ENCODE assay signal across 35 mouse cellular contexts in the genomic region with DNA sequence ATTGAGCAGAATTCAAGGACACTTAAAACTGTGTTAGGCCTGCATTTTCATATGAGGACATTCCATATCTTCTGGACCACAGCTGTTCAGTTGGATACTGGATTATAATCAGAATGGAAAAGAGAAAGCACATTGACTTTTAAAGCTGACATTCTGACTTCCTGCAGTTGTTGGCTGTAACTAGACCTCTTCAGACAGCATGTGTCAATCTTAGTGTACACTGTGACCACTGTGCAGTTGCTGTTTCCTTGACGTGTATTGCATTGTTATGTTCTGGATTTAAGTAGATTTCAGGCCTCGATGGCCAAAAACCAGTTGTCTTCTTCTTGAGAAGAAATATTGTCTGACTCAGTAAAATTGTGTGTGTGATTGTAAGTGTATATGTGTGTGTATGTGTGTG. TPM values are rescaled to one million over a fixed set of nuclear protein-coding genes. Genes with fewer than 3 reads are reported as not detected.
"Had no signal": no experiment of that assay in that cellular context is flagged by ENCODE, and none has a peak within 500 bp of the region (broad histone marks: within the 10 kb centered on the region; RNA-seq: fewer than 3 reads in every experiment).

No protein-coding gene starts in this region.

- DNase-seq: heart, postnatal 10 days; heart, postnatal 36 days; heart, postnatal 4 days; kidney, adult 11 months; kidney, adult 18-20 months; kidney, adult 2 months; kidney, adult 8-10 months; kidney, adult 9 months; kidney, postnatal 10 days; kidney, postnatal 14 days; kidney, postnatal 25 days; kidney, postnatal 36 days; kidney, postnatal 4 days; layer of hippocampus, adult 9-11 months; layer of hippocampus, postnatal 36 days had no signal

- H3K4me1 ChIP-seq: heart, embryonic 10.5 days; heart, embryonic 12.5 days; heart, embryonic 13.5 days; heart, embryonic 15.5 days; hindbrain, embryonic 15.5 days; intestine, embryonic 15.5 days; kidney, embryonic 15.5 days had no signal

- H3K27ac ChIP-seq: heart, embryonic 10.5 days; heart, embryonic 13.5 days; heart, embryonic 15.5 days; hindbrain, embryonic 10.5 days; hindbrain, embryonic 12.5 days; hindbrain, embryonic 13.5 days; hindbrain, embryonic 14.5 days; hindbrain, embryonic 15.5 days; hindbrain, postnatal 0 days; intestine, embryonic 15.5 days; kidney, embryonic 15.5 days; kidney, postnatal 0 days; layer of hippocampus, adult 2 months; left cerebral cortex, adult 2 months had no signal

- H3K27me3 ChIP-seq: heart, embryonic 12.5 days; heart, embryonic 13.5 days; heart, embryonic 15.5 days; hindbrain, embryonic 12.5 days; hindbrain, embryonic 13.5 days; hindbrain, embryonic 15.5 days; intestine, embryonic 15.5 days; kidney, embryonic 15.5 days had no signal

- H3K36me3 ChIP-seq: heart, embryonic 10.5 days; heart, embryonic 12.5 days; heart, embryonic 13.5 days; heart, embryonic 15.5 days; intestine, embryonic 15.5 days; kidney, embryonic 15.5 days had no signal

- H3K4me2 ChIP-seq: heart, embryonic 11.5 days; heart, embryonic 12.5 days; heart, embryonic 13.5 days; heart, embryonic 15.5 days; hindbrain, embryonic 12.5 days; hindbrain, embryonic 13.5 days; hindbrain, embryonic 14.5 days; hindbrain, embryonic 15.5 days; intestine, embryonic 15.5 days; kidney, embryonic 15.5 days had no signal

- ATAC-seq: hindbrain, embryonic 16.5 days; hindbrain, postnatal 0 days; inflammation-experienced regulatory T-cells, adult 6 months; intestine, embryonic 15.5 days; intestine, embryonic 16.5 days; intestine, postnatal 0 days had no signal

- H3K4me3 ChIP-seq: heart, embryonic 10.5 days; heart, embryonic 12.5 days; heart, embryonic 13.5 days; heart, embryonic 15.5 days; hindbrain, embryonic 10.5 days; hindbrain, embryonic 12.5 days; hindbrain, embryonic 13.5 days; hindbrain, embryonic 15.5 days; intestine, embryonic 15.5 days; kidney, embryonic 15.5 days; layer of hippocampus, adult 2 months; left cerebral cortex, adult 2 months had no signal

- H3K9me3 ChIP-seq: heart, embryonic 10.5 days; heart, embryonic 12.5 days; heart, embryonic 13.5 days; heart, embryonic 15.5 days; hindbrain, embryonic 10.5 days; hindbrain, embryonic 12.5 days; hindbrain, embryonic 13.5 days; hindbrain, embryonic 15.5 days; intestine, embryonic 15.5 days; kidney, embryonic 15.5 days had no signal

- H3K9ac ChIP-seq: heart, embryonic 12.5 days; heart, embryonic 13.5 days; heart, embryonic 15.5 days; hindbrain, embryonic 12.5 days; hindbrain, embryonic 13.5 days; hindbrain, embryonic 14.5 days; hindbrain, embryonic 15.5 days; intestine, embryonic 15.5 days; kidney, embryonic 15.5 days had no signal

RNA-seq across cellular contexts. Expression of a gene that starts 21.3 kb away (rescaled TPM):
- polyA plus RNA-seq: inflammation-experienced regulatory T-cells, adult 6 months had no signal
